Mouse (Mus musculus) heart, embryonic 13.5 days (tissue): ENCODE measurements around the gene Ly6g5c. TPM values are rescaled to one million over a fixed set of nuclear protein-coding genes. Genes with fewer than 3 reads are reported as not detected.

Source experiments
- ATAC-seq: fragments of 200-750 bp; cut with Nextera tagmentation; 2 replicates; pipeline ENCODE4 v1.8.0; 2017; ENCODE audit warnings: moderate TSS enrichment; ENCODE audit not compliant: insufficient number of reproducible peaks, low FRiP score, low TSS enrichment; ENCODE audit errors: extremely low read depth
- H3K27ac ChIP-seq: fragments of 300-500 bp; sonication (generic); replicated peaks from 2 replicates; pipeline ENCODE4 v1.5.1; 2015; ENCODE audit warnings: moderate library complexity, mild to moderate bottlenecking, inconsistent platforms
- H3K27me3 ChIP-seq: fragments of 300-500 bp; sonication (generic); replicated peaks from 2 replicates; pipeline ENCODE4 v1.6.1; 2015; ENCODE audit warnings: mild to moderate bottlenecking, inconsistent platforms
- H3K36me3 ChIP-seq: fragments of 300-500 bp; sonication (generic); 2 replicates; pipeline ENCODE4 v1.6.1; 2015; ENCODE audit warnings: mild to moderate bottlenecking, inconsistent platforms
- H3K4me1 ChIP-seq: fragments of 300-500 bp; sonication (generic); 2 replicates; pipeline ENCODE4 v1.6.1; 2015; ENCODE audit warnings: inconsistent platforms
- H3K4me2 ChIP-seq: fragments of 300-500 bp; sonication (generic); 2 replicates; pipeline ENCODE4 v1.6.1; 2015; ENCODE audit warnings: inconsistent platforms, mild to moderate bottlenecking, moderate library complexity
- H3K4me3 ChIP-seq: fragments of 300-500 bp; sonication (generic); 2 replicates; pipeline ENCODE4 v1.5.1; 2015; ENCODE audit warnings: moderate library complexity, mild to moderate bottlenecking, inconsistent platforms
- H3K9ac ChIP-seq: fragments of 300-500 bp; sonication (generic); 2 replicates; pipeline ENCODE4 v1.6.1; 2015; ENCODE audit warnings: inconsistent platforms, mild to moderate bottlenecking, moderate library complexity
- H3K9me3 ChIP-seq: fragments of 300-500 bp; sonication (generic); 2 replicates; pipeline ENCODE4 v1.6.1; 2016; ENCODE audit warnings: inconsistent platforms
- WGBS: fragments of 180-500 bp; shearing (Covaris S2); methylation state at CpG from one replicate; pipeline ENCODE4 v1.1.7; 2015; ENCODE audit warnings: mixed read lengths; 5-methylcytosine and 5-hydroxymethylcytosine counted together
- polyA plus RNA-seq: library from polyadenylated mRNA; unstranded; fragments of >200 nt; fragmentation: Nextera tagmentation; extraction: Ambion mirVana; gene quantifications from 2 replicates; pipeline ENCODE4 v1.2.1, GENCODE M21; 2015

The Ly6g5c gene
- polyA plus RNA-seq, 1 experiment from 2014 or later: not detected

- WGBS: 78% methylated on average over 16 of the region's 16 CpGs
Observed at GRCm38 (mm10) chr17:35082841-35083576, 25.1 kb upstream of the Ly6g5c start.

GRCm38 (mm10) chr17:35083929-35084497 lies 24.1 kb upstream of the Ly6g5c start:
- ATAC-seq: no peak
- peaks cover 20% of the 10 kb centered on the region for H3K4me1 ChIP-seq
- H3K4me2 ChIP-seq: no peak overlapping the region
- no peak overlapping the region for H3K27ac ChIP-seq
- H3K27me3 ChIP-seq: peaks cover 21% of the 10 kb centered on the region
- no peaks in the 10 kb centered on the region for H3K36me3 ChIP-seq
- no peaks in the 10 kb centered on the region for H3K9me3 ChIP-seq
- WGBS: 52% methylated on average over 3 of the region's 3 CpGs
- H3K9ac ChIP-seq: no peak overlapping the region
- no peak overlapping the region for H3K4me3 ChIP-seq

More at GRCm38 (mm10) chr17:35082841-35083576, 25.1 kb upstream of the Ly6g5c start:
- no peaks in the 10 kb centered on the region for H3K9me3 ChIP-seq
- no peak overlapping the region for H3K27ac ChIP-seq
- ATAC-seq: no peak
- H3K9ac ChIP-seq: no peak overlapping the region
- peaks cover 18% of the 10 kb centered on the region for H3K4me1 ChIP-seq
- H3K27me3 ChIP-seq: peaks cover 26% of the 10 kb centered on the region
- H3K4me2 ChIP-seq: no peak overlapping the region
- H3K4me3 ChIP-seq: no peak overlapping the region
- H3K36me3 ChIP-seq: no peaks in the 10 kb centered on the region

GRCm38 (mm10) chr17:35085208-35085865 lies 22.7 kb upstream of the Ly6g5c start, which contains the start of gene Ly6g6f:
TSS of gene Ly6g6f (minus strand) at chr17:35085610.
- Histone ChIP-seq H3K9me3 (no peaks in the 10 kb centered on the region), H3K27me3 (peaks cover 21% of the 10 kb centered on the region), H3K27ac (no peak within 1 kb of the TSS), H3K9ac (no peak within 1 kb of the TSS), H3K4me2 (no peak within 1 kb of the TSS), H3K36me3 (no peaks in the 10 kb centered on the region), H3K4me3 (no peak within 1 kb of the TSS), H3K4me1 (peaks cover 16% of the 10 kb centered on the region)
- 43% methylated on average over 7 of the region's 7 CpGs for WGBS
- ATAC-seq: no peak

GRCm38 (mm10) chr17:35088151-35088550 lies 19.9 kb upstream of the Ly6g5c start:
- 34% methylated on average over 2 of the region's 2 CpGs for WGBS
- ATAC-seq: no peak
- peaks cover 22% of the 10 kb centered on the region for H3K4me1 ChIP-seq
- no peaks in the 10 kb centered on the region for H3K9me3 ChIP-seq
- no peak overlapping the region for H3K27ac ChIP-seq
- H3K4me2 ChIP-seq: no peak overlapping the region
- no peak overlapping the region for H3K9ac ChIP-seq
- peaks cover 25% of the 10 kb centered on the region for H3K36me3 ChIP-seq
- no peak overlapping the region for H3K4me3 ChIP-seq
- peaks cover 6% of the 10 kb centered on the region for H3K27me3 ChIP-seq

- ATAC-seq: peak; percentile 96
- WGBS: 4% methylated on average over 52 of the region's 67 CpGs
- Histone ChIP-seq H3K27ac (peak within 1 kb of the TSS; percentile 92), H3K36me3 (peaks cover 34% of the 10 kb centered on the region), H3K9me3 (no peaks in the 10 kb centered on the region), H3K4me1 (peaks cover 22% of the 10 kb centered on the region), H3K4me3 (peak within 1 kb of the TSS; percentile 73), H3K4me2 (peak within 1 kb of the TSS; percentile 83), H3K27me3 (no peaks in the 10 kb centered on the region), H3K9ac (peak within 1 kb of the TSS; percentile 87)
Observed at GRCm38 (mm10) chr17:35088825-35089644, 19.0 kb upstream of the Ly6g5c start, which contains the start of gene Abhd16a. TSS of gene Abhd16a (plus strand) at chr17:35089263.

- Histone ChIP-seq H3K36me3 (peaks cover 47% of the 10 kb centered on the region), H3K4me1 (peaks cover 27% of the 10 kb centered on the region), H3K4me3 (peak overlapping the region; percentile 73), H3K9me3 (no peaks in the 10 kb centered on the region), H3K9ac (peak overlapping the region; percentile 87), H3K27me3 (no peaks in the 10 kb centered on the region), H3K4me2 (peak overlapping the region; percentile 83), H3K27ac (0 out of 2 replicates have a peak overlapping the region, but pooled peaks have one; percentile 92)
- ATAC-seq: no peak
- 55% methylated on average over 8 of the region's 8 CpGs for WGBS
Observed at GRCm38 (mm10) chr17:35090166-35090932, 17.7 kb upstream of the Ly6g5c start.

GRCm38 (mm10) chr17:35092403-35093198 lies 15.5 kb upstream of the Ly6g5c start:
- 84% methylated on average over 14 of the region's 14 CpGs for WGBS
- Histone ChIP-seq H3K4me1 (peaks cover 24% of the 10 kb centered on the region), H3K9me3 (no peaks in the 10 kb centered on the region), H3K36me3 (peaks cover 69% of the 10 kb centered on the region), H3K27me3 (no peaks in the 10 kb centered on the region), H3K27ac (no peak overlapping the region), H3K9ac (no peak overlapping the region), H3K4me3 (no peak overlapping the region), H3K4me2 (no peak overlapping the region)
- no peak for ATAC-seq

- Histone ChIP-seq H3K27me3 (no peaks in the 10 kb centered on the region), H3K9ac (0 out of 2 replicates have a peak overlapping the region, but pooled peaks have one; percentile 19), H3K4me2 (no peak overlapping the region), H3K4me3 (no peak overlapping the region), H3K4me1 (peaks cover 19% of the 10 kb centered on the region), H3K27ac (no peak overlapping the region), H3K9me3 (no peaks in the 10 kb centered on the region), H3K36me3 (peaks cover 90% of the 10 kb centered on the region)
- 75% methylated on average over 15 of the region's 15 CpGs for WGBS
- ATAC-seq: no peak
Observed at GRCm38 (mm10) chr17:35094475-35095365, 13.4 kb upstream of the Ly6g5c start.

- WGBS: 87% methylated on average over 12 of the region's 12 CpGs
- ATAC-seq: no peak
- peaks cover 7% of the 10 kb centered on the region for H3K4me1 ChIP-seq
- H3K27ac ChIP-seq: no peak overlapping the region
- H3K9ac ChIP-seq: peak overlapping the region; percentile 55
- no peaks in the 10 kb centered on the region for H3K27me3 ChIP-seq
- peaks cover 98% of the 10 kb centered on the region for H3K36me3 ChIP-seq
- H3K9me3 ChIP-seq: no peaks in the 10 kb centered on the region
- no peak overlapping the region; the same call in 1 of the 2 replicates for H3K4me2 ChIP-seq
- no peak overlapping the region for H3K4me3 ChIP-seq
Observed at GRCm38 (mm10) chr17:35096597-35096996, 11.5 kb upstream of the Ly6g5c start.
